Mouse (Mus musculus) neural tube, embryonic 15.5 days (tissue): ENCODE results near the gene Caskin1. TPM values are rescaled to one million over a fixed set of nuclear protein-coding genes. Genes with fewer than 3 reads are reported as not detected.
A peak's percentile ranks its signal among the peaks of the same experiment; 100 is the strongest.

Experiments
- ATAC-seq: fragments of 200-750 bp; cut with Nextera tagmentation; 2 replicates; pipeline ENCODE4 v1.8.0; 2017; ENCODE audit warnings: mild to moderate bottlenecking, moderate TSS enrichment, moderate library complexity; ENCODE audit not compliant: low FRiP score
- H3K27ac ChIP-seq: fragments of 300-500 bp; sonication (generic); replicated peaks from 2 replicates; pipeline ENCODE4 v1.5.1; 2015; ENCODE audit warnings: mild to moderate bottlenecking, inconsistent platforms
- H3K27me3 ChIP-seq: fragments of 300-500 bp; sonication (generic); replicated peaks from 2 replicates; pipeline ENCODE4 v1.6.1; 2015; ENCODE audit warnings: inconsistent platforms
- H3K36me3 ChIP-seq: fragments of 300-500 bp; sonication (generic); 2 replicates; pipeline ENCODE4 v1.6.1; 2015; ENCODE audit warnings: inconsistent platforms
- H3K4me1 ChIP-seq: fragments of 300-500 bp; sonication (generic); 2 replicates; pipeline ENCODE4 v1.6.1; 2015; ENCODE audit warnings: inconsistent platforms
- H3K4me2 ChIP-seq: fragments of 300-500 bp; sonication (generic); 2 replicates; pipeline ENCODE4 v1.6.1; 2015; ENCODE audit warnings: inconsistent platforms, mild to moderate bottlenecking, moderate library complexity
- H3K4me3 ChIP-seq: fragments of 300-500 bp; sonication (generic); replicated peaks from 2 replicates; pipeline ENCODE4 v1.5.1; 2015; ENCODE audit warnings: mild to moderate bottlenecking, inconsistent platforms
- H3K9ac ChIP-seq: fragments of 300-500 bp; sonication (generic); replicated peaks from 2 replicates; pipeline ENCODE4 v1.6.1; 2015; ENCODE audit warnings: mild to moderate bottlenecking, inconsistent platforms
- H3K9me3 ChIP-seq: fragments of 300-500 bp; sonication (generic); replicated peaks from 2 replicates; pipeline ENCODE4 v1.6.1; 2016; ENCODE audit warnings: inconsistent platforms
- WGBS: fragments of 180-500 bp; shearing (Covaris S2); methylation state at CpG from one replicate; pipeline ENCODE4 v1.1.7; 2015; ENCODE audit warnings: mixed read lengths; 5-methylcytosine and 5-hydroxymethylcytosine counted together
- polyA plus RNA-seq: library from polyadenylated mRNA; unstranded; fragments of >200 nt; fragmentation: Nextera tagmentation; extraction: Ambion mirVana; gene quantifications from 2 replicates; pipeline ENCODE4 v1.2.1, GENCODE M21; 2015

Gene Caskin1
- polyA plus RNA-seq, 1 experiment from 2014 or later: 53.4 TPM

DNA sequence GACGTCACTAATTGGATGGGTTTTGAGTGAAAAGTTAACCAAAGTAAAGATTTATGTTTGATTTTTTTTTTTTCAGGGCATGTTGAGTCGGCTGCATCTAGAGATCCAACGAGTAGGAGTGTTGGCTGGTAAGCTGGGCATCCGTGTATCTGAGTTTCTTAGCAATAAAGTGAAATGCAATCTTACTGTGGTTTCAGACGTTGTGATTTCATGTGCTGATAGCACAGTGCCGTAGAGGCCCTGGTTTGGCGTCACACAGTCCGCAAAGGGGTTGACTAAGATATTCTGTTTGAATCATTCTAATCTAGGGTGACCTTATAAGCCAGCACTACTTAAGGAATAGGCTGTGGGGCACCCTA lies 40.1 kb downstream of the Caskin1 start:
- H3K9ac ChIP-seq: peak overlapping the region; percentile 90
- H3K9me3 ChIP-seq: no peaks in the 10 kb centered on the region
- H3K4me2 ChIP-seq: peak overlapping the region; percentile 81
- H3K36me3 ChIP-seq: peaks cover 4% of the 10 kb centered on the region; the same call in 1 of the 2 replicates
- peak overlapping the region; percentile 97 for H3K4me3 ChIP-seq
- peak overlapping the region; percentile 89 for H3K27ac ChIP-seq
- no peaks in the 10 kb centered on the region for H3K27me3 ChIP-seq
- H3K4me1 ChIP-seq: peaks cover 78% of the 10 kb centered on the region
- WGBS: 0% methylated on average over 8 of the region's 8 CpGs
- ATAC-seq: no peak

DNA sequence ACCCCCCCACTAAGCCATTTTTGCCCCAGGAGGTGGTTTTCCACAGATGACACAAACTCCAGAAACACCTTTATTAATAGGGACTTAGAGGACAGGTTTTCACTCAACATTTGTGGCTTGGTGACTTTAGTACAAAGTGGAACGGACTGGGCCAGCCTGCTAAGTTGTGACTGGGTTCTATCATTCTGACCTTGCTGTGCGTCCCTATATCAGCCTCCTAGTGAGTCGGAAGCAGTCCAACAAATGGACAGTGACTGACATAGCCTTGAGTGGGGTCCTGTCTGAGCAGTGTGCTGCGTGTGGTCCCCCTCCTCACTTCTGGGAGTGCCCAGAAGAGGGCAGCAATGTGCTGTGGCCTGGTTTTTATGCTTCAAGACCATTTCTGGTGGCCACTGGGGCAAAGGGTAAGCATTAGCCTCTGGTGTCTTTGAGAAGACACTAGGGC lies 40.6 kb downstream of the Caskin1 start:
- Histone ChIP-seq H3K4me3 (peak overlapping the region; percentile 97), H3K4me1 (peaks cover 80% of the 10 kb centered on the region), H3K9me3 (no peaks in the 10 kb centered on the region), H3K27ac (peak overlapping the region; percentile 89), H3K27me3 (no peaks in the 10 kb centered on the region), H3K36me3 (peaks cover 4% of the 10 kb centered on the region; the same call in 1 of the 2 replicates), H3K9ac (peak overlapping the region; percentile 90), H3K4me2 (peak overlapping the region; percentile 81)
- no peak for ATAC-seq
- 0% methylated on average over 4 of the region's 4 CpGs for WGBS

DNA sequence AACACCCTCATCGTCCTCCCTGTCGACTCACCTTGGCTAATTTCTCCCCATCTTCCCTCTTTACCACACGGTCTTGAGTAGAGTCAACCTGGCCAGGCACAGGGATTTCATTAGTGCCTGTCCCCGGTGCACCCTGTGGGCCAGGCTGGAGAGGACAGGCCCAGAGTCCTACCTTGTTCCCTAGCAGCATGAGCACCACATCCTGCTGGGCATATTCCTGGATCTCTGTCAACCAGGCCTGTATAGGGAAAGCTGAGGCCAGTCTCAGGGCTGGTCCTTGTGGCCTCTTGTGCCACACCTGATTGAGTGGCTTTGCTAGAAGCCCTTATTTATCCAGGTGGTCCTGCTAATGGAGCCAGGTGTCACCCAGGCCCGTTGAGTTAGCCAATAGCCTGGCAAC lies 41.5 kb downstream of the Caskin1 start:
- Histone ChIP-seq H3K27ac (0 out of 2 replicates have a peak overlapping the region, but pooled peaks have one; percentile 33), H3K4me2 (peak overlapping the region; percentile 81), H3K36me3 (peaks cover 4% of the 10 kb centered on the region; the same call in 1 of the 2 replicates), H3K27me3 (no peaks in the 10 kb centered on the region), H3K9me3 (no peaks in the 10 kb centered on the region), H3K4me1 (peaks cover 76% of the 10 kb centered on the region), H3K9ac (peak overlapping the region; percentile 90), H3K4me3 (peak overlapping the region; percentile 97)
- ATAC-seq: no peak
- WGBS: 21% methylated on average over 5 of the region's 5 CpGs

DNA sequence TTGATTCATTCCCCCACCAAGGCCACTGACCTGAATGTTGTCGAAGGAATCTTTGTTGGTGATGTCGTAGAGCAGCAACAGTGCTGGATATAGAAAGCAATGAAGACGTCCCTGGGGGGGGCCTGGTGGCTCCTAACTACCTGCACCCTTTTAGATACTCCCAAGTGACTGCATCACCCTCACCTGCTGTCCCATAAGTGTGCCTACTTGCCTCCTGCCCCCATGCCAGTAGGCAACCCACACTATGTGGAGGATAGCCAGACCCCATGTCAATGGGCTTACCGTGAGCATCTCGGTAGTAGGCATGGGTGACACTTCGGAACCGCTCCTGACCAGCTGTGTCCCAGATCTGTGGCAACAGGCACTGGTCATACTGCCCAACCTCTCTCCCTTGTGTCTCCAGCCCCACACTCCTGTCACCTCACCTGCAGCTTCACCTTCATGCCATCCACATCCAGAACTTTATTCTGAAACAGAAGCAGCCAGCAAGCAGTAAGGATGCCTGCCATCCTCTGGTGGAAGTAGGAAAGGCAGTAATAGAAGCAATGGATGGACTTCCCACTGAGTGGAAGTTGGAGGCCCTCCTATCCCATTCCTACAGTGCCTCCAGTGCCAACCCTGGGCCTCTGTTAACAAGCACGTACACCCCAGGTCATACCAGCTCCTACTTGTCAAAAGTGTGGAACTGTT lies 42.1 kb downstream of the Caskin1 start:
- no peaks in the 10 kb centered on the region for H3K36me3 ChIP-seq
- peak overlapping the region; percentile 81 for H3K4me2 ChIP-seq
- H3K27me3 ChIP-seq: no peaks in the 10 kb centered on the region
- 30% methylated on average over 8 of the region's 8 CpGs for WGBS
- ATAC-seq: no peak
- H3K27ac ChIP-seq: no peak overlapping the region
- no peaks in the 10 kb centered on the region for H3K9me3 ChIP-seq
- H3K9ac ChIP-seq: peak overlapping the region; percentile 90
- H3K4me1 ChIP-seq: peaks cover 70% of the 10 kb centered on the region
- peak overlapping the region; percentile 97; the same call in 1 of the 2 replicates for H3K4me3 ChIP-seq

DNA sequence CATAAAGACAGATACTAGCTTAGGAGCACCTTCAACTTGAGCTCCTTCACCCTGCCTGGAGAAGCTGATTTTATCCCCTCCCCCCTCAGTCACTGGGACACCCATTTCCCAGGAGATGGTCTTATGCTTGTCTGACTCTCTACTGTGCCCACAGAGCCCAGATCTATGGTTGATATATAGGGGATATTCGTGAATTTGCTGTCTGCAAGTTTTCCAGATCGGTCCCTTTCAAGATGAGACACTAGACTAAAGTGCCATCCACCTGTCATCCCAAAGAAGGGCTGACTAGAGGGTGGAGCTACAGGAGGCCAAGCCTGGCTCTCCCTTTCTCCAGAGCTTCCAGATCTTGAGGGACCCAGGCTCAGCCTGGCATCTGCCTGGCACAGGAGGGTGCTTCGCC lies 42.7 kb downstream of the Caskin1 start:
- Histone ChIP-seq H3K4me2 (peak overlapping the region; percentile 81; the same call in 1 of the 2 replicates), H3K27ac (no peak overlapping the region), H3K4me3 (no peak overlapping the region), H3K9ac (no peak overlapping the region), H3K4me1 (peaks cover 64% of the 10 kb centered on the region), H3K27me3 (no peaks in the 10 kb centered on the region), H3K9me3 (no peaks in the 10 kb centered on the region), H3K36me3 (no peaks in the 10 kb centered on the region)
- WGBS: 69% methylated on average over 3 of the region's 3 CpGs
- ATAC-seq: no peak

DNA sequence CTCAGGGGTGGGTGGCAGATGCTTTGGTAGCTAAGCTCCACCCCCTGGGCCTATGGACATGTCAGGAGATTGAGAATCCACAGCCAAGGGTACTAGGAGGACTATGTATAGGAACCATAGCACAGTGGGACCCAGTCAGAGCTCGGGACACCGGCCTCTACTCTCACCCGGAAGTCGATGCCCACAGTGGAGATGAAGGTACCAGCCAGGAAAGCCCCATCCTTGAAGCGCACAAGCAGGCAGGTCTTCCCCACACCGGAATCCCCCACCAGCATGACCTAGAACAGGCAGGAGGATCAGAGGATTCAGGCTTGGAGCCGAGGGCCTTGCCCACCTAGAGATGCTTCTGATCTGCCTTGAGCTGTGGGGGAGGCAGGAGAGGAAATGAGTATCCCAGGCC lies 43.6 kb downstream of the Caskin1 start:
- H3K9me3 ChIP-seq: no peaks in the 10 kb centered on the region
- H3K4me2 ChIP-seq: peak overlapping the region; percentile 75; the same call in 1 of the 2 replicates
- H3K9ac ChIP-seq: 0 out of 2 replicates have a peak overlapping the region, but pooled peaks have one; percentile 17
- no peaks in the 10 kb centered on the region for H3K36me3 ChIP-seq
- H3K27me3 ChIP-seq: no peaks in the 10 kb centered on the region
- no peak overlapping the region for H3K27ac ChIP-seq
- H3K4me1 ChIP-seq: peaks cover 55% of the 10 kb centered on the region
- no peak overlapping the region for H3K4me3 ChIP-seq
- ATAC-seq: no peak
- WGBS: 76% methylated on average over 7 of the region's 7 CpGs

DNA sequence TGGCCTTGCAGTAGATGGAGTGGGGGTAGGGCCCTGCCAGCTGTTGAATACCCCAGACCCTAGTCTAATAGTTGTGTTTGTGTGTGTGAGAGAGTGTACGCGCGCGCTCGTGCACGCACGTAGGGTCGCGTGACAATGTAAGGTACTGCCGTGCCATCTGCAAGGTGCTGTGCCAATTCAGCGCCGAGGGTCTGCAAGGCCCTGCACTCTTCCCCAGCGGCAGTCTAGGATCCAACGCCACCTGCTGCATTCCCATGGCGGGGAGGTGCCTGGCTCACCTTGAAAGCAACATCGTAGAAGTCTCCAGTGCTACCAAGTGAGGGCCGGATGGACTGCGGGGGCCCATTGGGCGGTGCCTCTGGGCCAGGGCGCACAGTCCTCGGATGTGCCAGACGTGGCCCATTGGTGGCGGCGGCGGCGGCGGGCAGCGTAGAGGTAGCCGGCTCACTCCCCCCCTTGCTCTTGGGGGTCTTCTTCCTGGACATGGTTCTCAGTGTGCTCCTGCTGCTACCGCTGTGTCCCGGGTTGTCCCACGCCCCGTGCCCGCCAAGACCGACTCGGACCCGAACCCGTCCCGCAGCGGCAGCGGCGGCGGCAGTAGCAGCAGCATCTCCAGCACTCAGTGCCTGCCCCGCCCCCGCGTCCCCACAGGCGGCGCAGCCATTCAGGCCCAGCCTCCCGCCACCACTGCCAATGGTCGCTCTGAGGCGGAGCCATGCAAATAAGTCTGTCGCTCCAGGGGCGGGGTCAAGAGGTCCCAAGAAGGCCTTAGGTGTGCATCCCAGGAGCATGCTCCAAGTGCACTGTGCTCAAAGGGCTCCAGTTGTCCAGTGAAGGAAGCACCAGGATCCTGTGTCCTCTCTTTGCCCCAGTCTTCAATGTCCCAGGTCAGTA lies 44.9 kb downstream of the Caskin1 start:
- H3K27ac ChIP-seq: no peak overlapping the region
- peak; percentile 45; the same call in 1 of the 2 replicates for ATAC-seq
- peak overlapping the region; percentile 48 for H3K9ac ChIP-seq
- H3K4me3 ChIP-seq: peak overlapping the region; percentile 39
- no peaks in the 10 kb centered on the region for H3K9me3 ChIP-seq
- peaks cover 55% of the 10 kb centered on the region for H3K4me1 ChIP-seq
- H3K4me2 ChIP-seq: peak overlapping the region; percentile 75
- 7% methylated on average over 53 of the region's 53 CpGs for WGBS
- no peaks in the 10 kb centered on the region for H3K27me3 ChIP-seq
- no peaks in the 10 kb centered on the region for H3K36me3 ChIP-seq

DNA sequence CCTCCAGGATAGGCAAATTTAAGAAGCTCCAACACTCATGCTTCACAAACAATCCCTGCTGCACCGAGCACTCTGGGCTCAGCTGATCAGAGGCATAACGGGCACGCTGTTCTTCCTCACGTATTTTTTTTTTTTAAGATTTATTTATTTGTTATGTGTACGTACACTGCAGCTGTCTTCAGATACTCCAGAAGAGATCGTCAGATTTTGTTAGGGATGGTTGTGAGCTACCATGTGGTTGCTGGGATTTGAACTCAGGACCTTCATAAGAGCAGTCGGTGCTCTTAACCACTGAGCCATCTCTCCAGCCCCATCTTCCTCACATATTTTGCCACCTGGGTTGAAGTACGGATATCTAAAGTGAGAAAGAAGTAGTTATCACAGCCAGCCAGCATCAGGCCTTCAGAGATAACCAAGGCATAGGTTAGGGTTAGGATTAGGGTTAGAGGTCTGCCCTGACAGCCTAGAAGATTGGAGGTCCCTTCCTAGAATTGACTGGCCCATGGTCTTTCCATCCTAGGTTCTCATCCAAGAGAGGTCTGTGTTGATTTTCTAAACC lies 45.8 kb downstream of the Caskin1 start, which contains the start of gene Rab26:
Rab26 (minus strand) TSS at position 51 of the 559 bp plus-strand sequence.
- peak within 1 kb of the TSS; percentile 48 for H3K9ac ChIP-seq
- H3K27me3 ChIP-seq: no peaks in the 10 kb centered on the region
- no peaks in the 10 kb centered on the region for H3K9me3 ChIP-seq
- no peaks in the 10 kb centered on the region for H3K36me3 ChIP-seq
- peak within 1 kb of the TSS; percentile 39 for H3K4me3 ChIP-seq
- peaks cover 48% of the 10 kb centered on the region for H3K4me1 ChIP-seq
- ATAC-seq: no peak
- H3K27ac ChIP-seq: no peak within 1 kb of the TSS
- 87% methylated on average over 8 of the region's 8 CpGs for WGBS
- peak within 1 kb of the TSS; percentile 75 for H3K4me2 ChIP-seq

DNA sequence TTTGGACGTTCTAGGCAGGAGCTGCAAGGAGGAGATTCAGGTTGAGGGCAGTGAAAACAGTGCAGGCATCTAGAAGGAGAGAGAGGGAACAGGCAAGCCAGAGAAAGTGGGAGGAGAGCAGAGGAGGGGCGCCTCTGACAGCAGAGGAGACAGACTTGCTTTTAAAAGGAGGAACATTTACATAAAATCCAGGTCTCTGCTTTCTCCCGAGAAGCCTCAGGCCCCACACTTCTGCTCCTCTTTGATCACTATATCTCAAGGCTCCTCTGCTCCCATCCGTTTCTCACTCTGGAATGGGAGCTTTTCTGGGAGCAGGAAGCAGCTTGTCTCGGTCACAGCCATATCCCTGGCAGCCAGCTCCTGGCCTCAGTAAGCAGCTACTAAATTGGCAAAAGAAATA lies 46.9 kb downstream of the Caskin1 start:
- WGBS: 59% methylated on average over 5 of the region's 5 CpGs
- Histone ChIP-seq H3K9ac (no peak overlapping the region), H3K9me3 (no peaks in the 10 kb centered on the region)

DNA sequence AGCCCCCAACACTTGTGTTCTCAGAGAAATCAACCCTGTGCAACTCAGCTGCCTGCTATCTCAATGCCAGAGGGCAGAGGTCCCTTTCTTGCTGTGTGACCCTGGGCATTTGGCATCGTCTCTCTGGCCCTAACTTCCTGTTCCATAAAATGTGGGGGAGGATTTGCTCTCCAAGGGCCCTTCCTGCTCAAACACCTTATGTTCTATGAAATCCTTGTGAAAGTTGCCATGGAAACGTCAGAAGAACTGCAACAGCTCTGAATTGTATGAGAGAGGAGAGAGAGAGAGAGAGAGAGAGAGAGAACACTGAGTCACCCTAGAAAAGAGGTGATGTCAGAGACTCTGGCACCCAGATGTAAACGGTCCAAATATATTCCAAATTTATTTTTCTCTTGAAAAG lies 49.1 kb downstream of the Caskin1 start:
- no peaks in the 10 kb centered on the region for H3K9me3 ChIP-seq
- H3K27ac ChIP-seq: 0 out of 2 replicates have a peak overlapping the region, but pooled peaks have one; percentile 19
- no peaks in the 10 kb centered on the region for H3K36me3 ChIP-seq
- WGBS: 41% methylated on average over 3 of the region's 3 CpGs
- H3K9ac ChIP-seq: no peak overlapping the region
- no peak overlapping the region for H3K4me2 ChIP-seq
- H3K27me3 ChIP-seq: no peaks in the 10 kb centered on the region
- H3K4me3 ChIP-seq: no peak overlapping the region
- peaks cover 15% of the 10 kb centered on the region for H3K4me1 ChIP-seq
- no peak for ATAC-seq

More for the DNA sequence above, 46.9 kb downstream of the Caskin1 start:
- H3K36me3 ChIP-seq: no peaks in the 10 kb centered on the region
- H3K27ac ChIP-seq: no peak overlapping the region
- H3K4me1 ChIP-seq: peaks cover 38% of the 10 kb centered on the region
- no peak for ATAC-seq
- no peaks in the 10 kb centered on the region for H3K27me3 ChIP-seq
- H3K4me2 ChIP-seq: no peak overlapping the region
- no peak overlapping the region for H3K4me3 ChIP-seq

DNA sequence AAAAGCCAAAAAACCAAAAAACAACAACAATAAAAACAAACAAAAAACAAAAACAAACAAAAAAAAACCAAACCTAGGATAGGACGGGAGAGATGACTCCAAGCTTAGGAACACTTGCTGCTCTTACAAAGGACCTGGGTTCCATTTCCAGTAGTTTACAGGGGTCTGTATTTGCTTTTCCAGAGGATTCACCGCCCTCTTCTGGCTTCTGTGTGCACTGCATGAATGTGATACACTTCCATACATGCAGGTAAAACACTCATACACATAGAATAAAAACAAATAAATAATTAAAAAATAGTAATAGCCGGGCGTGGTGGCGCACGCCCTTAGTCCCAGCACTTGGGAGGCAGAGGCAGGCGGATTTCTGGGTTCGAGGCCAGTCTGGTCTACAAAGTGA lies 50.5 kb downstream of the Caskin1 start:
- H3K4me2 ChIP-seq: no peak overlapping the region
- H3K4me1 ChIP-seq: peaks cover 3% of the 10 kb centered on the region; the same call in 1 of the 2 replicates
- no peak for ATAC-seq
- no peak overlapping the region for H3K9ac ChIP-seq
- no peak overlapping the region for H3K4me3 ChIP-seq
- H3K27me3 ChIP-seq: no peaks in the 10 kb centered on the region
- no peaks in the 10 kb centered on the region for H3K9me3 ChIP-seq
- H3K27ac ChIP-seq: no peak overlapping the region
- 73% methylated on average over 8 of the region's 8 CpGs for WGBS
- H3K36me3 ChIP-seq: no peaks in the 10 kb centered on the region
